Mouse (Mus musculus): ENCODE data around the gene Chrdl1. TPM values are rescaled to one million over a fixed set of nuclear protein-coding genes. Genes with fewer than 3 reads are reported as not detected.

Chrdl1 gene
- polyA plus RNA-seq, 1 experiment from 2014 or later, result 1.8 TPM

DNA sequence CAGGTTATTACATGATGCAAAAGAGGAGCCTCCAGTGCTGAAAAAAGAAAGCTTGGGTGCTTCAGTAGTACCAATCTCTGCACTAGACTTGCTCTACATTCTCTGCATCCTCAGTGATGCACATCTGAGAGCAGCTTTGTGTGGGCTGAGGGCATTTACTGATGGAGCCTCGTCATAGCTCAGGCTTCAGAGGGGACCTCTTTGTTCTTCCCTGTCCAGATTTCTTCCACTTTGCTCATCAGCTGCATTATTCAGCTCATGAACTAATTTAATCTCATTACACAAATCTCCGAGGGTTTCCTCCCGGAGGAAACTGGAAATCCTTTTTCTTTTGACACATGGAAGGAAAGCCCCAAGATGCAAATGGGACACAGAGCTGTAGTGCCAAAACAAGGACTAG lies 56.5 kb downstream of the Chrdl1 start:
- H3K9me3 ChIP-seq (ENCODE audit: control insufficient read depth, low read length), result no peaks in the 10 kb centered on the region
- H3K27ac ChIP-seq (ENCODE audit: low read depth, low read length), result no peak overlapping the region
- H3K4me1 ChIP-seq (replicated peaks; ENCODE audit: control insufficient read depth, insufficient read depth, low read length), result no peaks in the 10 kb centered on the region
- WGBS, result 64% methylated on average over 3 of the region's 3 CpGs
- H3K9ac ChIP-seq (ENCODE audit: low read depth, low read length), result no peak overlapping the region
- no peak overlapping the region for H3K4me3 ChIP-seq (ENCODE audit: low read depth, low read length)
- DNase-seq (ENCODE audit: low spot score) (no peak), ATAC-seq (replicated peaks; ENCODE audit: low FRiP score) (no peak)
- H3K4me2 ChIP-seq, result no peak overlapping the region
- H3K27me3 ChIP-seq (replicated peaks; ENCODE audit: control insufficient read depth, insufficient read depth, low read length), result peaks cover 3% of the 10 kb centered on the region; the same call in 1 of the 2 replicates
- H3K36me3 ChIP-seq (ENCODE audit: control insufficient read depth, insufficient read depth, low read length), result no peaks in the 10 kb centered on the region

DNA sequence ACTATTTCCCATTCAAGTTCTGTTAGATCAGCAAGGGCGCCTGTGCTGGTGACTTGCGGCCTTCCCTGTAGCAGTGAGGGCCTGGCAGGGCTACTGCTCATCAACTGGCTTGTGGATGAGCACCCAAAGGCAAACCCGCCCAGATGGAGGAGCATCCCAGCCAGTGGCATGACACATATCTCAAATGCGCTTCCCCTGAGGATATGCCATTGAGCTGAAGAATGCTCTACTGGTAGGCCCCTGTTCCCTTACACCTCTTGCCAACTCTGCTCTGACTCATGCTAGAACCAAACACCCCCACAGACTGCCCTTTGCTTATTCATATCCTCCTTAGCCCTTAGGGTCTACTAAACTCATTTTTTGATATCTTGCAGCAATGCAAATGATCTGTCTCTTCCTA lies 57.4 kb downstream of the Chrdl1 start:
- Histone ChIP-seq H3K9ac (ENCODE audit: low read depth, low read length) (no peak overlapping the region), H3K36me3 (ENCODE audit: control insufficient read depth, insufficient read depth, low read length) (no peaks in the 10 kb centered on the region), H3K4me3 (ENCODE audit: low read depth, low read length) (no peak overlapping the region), H3K4me1 (replicated peaks; ENCODE audit: control insufficient read depth, insufficient read depth, low read length) (no peaks in the 10 kb centered on the region), H3K27me3 (replicated peaks; ENCODE audit: control insufficient read depth, insufficient read depth, low read length) (peaks cover 5% of the 10 kb centered on the region; the same call in 1 of the 2 replicates), H3K27ac (ENCODE audit: low read depth, low read length) (no peak overlapping the region), H3K9me3 (ENCODE audit: control insufficient read depth, low read length) (no peaks in the 10 kb centered on the region), H3K4me2 (no peak overlapping the region)
- no peak for ATAC-seq (replicated peaks; ENCODE audit: low FRiP score)
- 80% methylated on average over 4 of the region's 4 CpGs for WGBS
- no peak for DNase-seq (ENCODE audit: low spot score)

DNA sequence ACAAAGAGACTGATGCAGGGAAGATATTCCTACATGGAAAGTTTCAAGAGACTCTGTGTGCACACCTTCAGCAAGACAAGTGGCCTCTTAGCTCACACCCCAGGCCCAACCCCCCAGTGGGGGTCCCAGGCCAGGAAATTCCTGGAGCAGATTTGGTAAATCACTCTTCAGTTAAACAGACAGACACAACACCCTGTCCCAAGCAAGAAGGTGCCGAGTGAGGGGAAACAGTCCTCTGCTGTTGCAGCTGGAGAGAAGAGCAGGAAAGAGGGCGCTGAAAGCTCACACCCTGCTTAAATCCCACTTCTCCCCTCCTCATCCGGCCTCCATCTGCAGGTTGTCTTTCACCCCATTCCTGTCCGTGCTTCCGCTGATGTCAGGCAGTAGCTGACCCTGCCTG lies 58.2 kb downstream of the Chrdl1 start:
- no peaks in the 10 kb centered on the region for H3K36me3 ChIP-seq (ENCODE audit: control insufficient read depth, insufficient read depth, low read length)
- peaks cover 7% of the 10 kb centered on the region; the same call in 1 of the 2 replicates for H3K27me3 ChIP-seq (replicated peaks; ENCODE audit: control insufficient read depth, insufficient read depth, low read length)
- no peaks in the 10 kb centered on the region for H3K4me1 ChIP-seq (replicated peaks; ENCODE audit: control insufficient read depth, insufficient read depth, low read length)
- WGBS, result 42% methylated on average over 5 of the region's 5 CpGs
- H3K4me3 ChIP-seq (ENCODE audit: low read depth, low read length), result no peak overlapping the region
- ATAC-seq (replicated peaks; ENCODE audit: low FRiP score) (no peak), DNase-seq (ENCODE audit: low spot score) (no peak)
- no peak overlapping the region for H3K9ac ChIP-seq (ENCODE audit: low read depth, low read length)
- H3K27ac ChIP-seq (ENCODE audit: low read depth, low read length), result no peak overlapping the region
- H3K4me2 ChIP-seq, result no peak overlapping the region
- no peaks in the 10 kb centered on the region for H3K9me3 ChIP-seq (ENCODE audit: control insufficient read depth, low read length)

DNA sequence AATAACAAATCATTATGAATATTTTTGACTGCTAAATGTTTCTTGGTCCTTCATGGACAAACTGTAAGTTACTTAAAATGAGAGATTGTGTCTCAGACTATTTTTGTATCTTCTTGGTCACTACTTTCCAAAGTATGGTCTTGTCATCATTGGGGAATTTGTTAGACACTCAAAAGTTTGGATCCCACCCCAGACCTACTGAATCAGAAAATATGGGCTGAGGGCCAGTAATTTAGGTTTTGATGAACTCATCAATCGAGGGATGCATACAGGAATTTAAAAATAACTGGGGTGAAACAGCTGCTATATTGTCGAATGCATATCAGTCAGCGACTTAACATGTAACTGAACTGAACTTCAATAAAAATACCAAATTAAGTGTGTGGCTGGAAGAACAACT lies 80.9 kb downstream of the Chrdl1 start:
- ATAC-seq (replicated peaks; ENCODE audit: low FRiP score) (no peak), DNase-seq (ENCODE audit: low spot score) (no peak)
- H3K27me3 ChIP-seq (replicated peaks; ENCODE audit: control insufficient read depth, insufficient read depth, low read length), result no peaks in the 10 kb centered on the region; the same call in 1 of the 2 replicates
- H3K4me2 ChIP-seq, result no peak overlapping the region
- no peaks in the 10 kb centered on the region for H3K36me3 ChIP-seq (ENCODE audit: control insufficient read depth, insufficient read depth, low read length)
- H3K27ac ChIP-seq (ENCODE audit: low read depth, low read length), result no peak overlapping the region
- 73% methylated on average over 3 of the region's 3 CpGs for WGBS
- H3K4me1 ChIP-seq (replicated peaks; ENCODE audit: control insufficient read depth, insufficient read depth, low read length), result no peaks in the 10 kb centered on the region
- H3K4me3 ChIP-seq (ENCODE audit: low read depth, low read length), result no peak overlapping the region
- no peak overlapping the region for H3K9ac ChIP-seq (ENCODE audit: low read depth, low read length)
- H3K9me3 ChIP-seq (ENCODE audit: control insufficient read depth, low read length), result no peaks in the 10 kb centered on the region

DNA sequence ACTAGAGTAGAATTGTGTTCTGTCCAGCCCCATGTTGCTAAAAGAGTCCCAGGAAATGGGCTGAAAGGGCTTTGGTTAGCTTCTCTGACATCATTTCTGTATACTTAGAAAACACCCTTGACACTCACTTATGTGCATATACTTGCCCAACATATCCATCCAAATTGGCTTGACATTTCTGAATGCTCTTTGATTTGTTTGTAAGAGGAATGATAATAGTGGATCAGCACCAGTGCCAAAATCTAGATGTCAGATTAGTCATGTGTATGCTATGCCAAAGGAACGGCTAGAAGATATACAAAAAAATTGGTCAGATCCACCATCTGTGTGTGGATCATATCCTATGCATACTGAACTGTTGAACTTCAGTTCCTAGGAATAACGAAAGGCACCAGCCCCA lies 99.3 kb downstream of the Chrdl1 start:
- Histone ChIP-seq H3K27me3 (replicated peaks; ENCODE audit: control insufficient read depth, insufficient read depth, low read length) (no peaks in the 10 kb centered on the region; the same call in none of the 2 replicates), H3K27ac (ENCODE audit: low read depth, low read length) (no peak overlapping the region), H3K9me3 (ENCODE audit: control insufficient read depth, low read length) (no peaks in the 10 kb centered on the region), H3K4me3 (ENCODE audit: low read depth, low read length) (no peak overlapping the region), H3K9ac (ENCODE audit: low read depth, low read length) (no peak overlapping the region), H3K4me1 (replicated peaks; ENCODE audit: control insufficient read depth, insufficient read depth, low read length) (no peaks in the 10 kb centered on the region), H3K4me2 (no peak overlapping the region), H3K36me3 (ENCODE audit: control insufficient read depth, insufficient read depth, low read length) (no peaks in the 10 kb centered on the region)
- WGBS, result 81% methylated on average over 2 of the region's 2 CpGs
- ATAC-seq (replicated peaks; ENCODE audit: low FRiP score) (no peak), DNase-seq (ENCODE audit: low spot score) (no peak)

DNA sequence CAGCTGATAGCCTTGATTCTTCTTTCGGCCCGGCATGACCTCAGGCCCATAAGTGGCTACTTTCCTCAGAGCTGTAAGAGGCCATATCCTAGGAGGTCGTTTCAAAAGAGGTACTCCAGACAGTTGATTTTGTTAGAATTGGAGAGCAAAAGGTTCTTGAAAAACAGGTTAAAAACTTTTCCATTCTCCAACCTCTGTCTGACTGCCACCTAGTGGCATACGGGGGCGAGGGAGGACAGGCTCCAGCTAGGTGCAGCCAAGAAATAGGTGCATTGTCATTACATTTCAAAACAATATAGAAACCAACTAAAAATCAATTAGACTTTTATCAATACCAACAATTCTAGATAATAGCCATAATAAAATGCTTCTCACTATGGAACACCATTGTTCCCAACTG lies 118.9 kb downstream of the Chrdl1 start:
- no peak overlapping the region for H3K4me3 ChIP-seq (ENCODE audit: low read depth, low read length)
- no peaks in the 10 kb centered on the region for H3K27me3 ChIP-seq (replicated peaks; ENCODE audit: control insufficient read depth, insufficient read depth, low read length)
- no peak overlapping the region for H3K4me2 ChIP-seq
- no peaks in the 10 kb centered on the region for H3K4me1 ChIP-seq (replicated peaks; ENCODE audit: control insufficient read depth, insufficient read depth, low read length)
- no peaks in the 10 kb centered on the region for H3K9me3 ChIP-seq (ENCODE audit: control insufficient read depth, low read length)
- no peak overlapping the region for H3K9ac ChIP-seq (ENCODE audit: low read depth, low read length)
- no peak overlapping the region for H3K27ac ChIP-seq (ENCODE audit: low read depth, low read length)
- ATAC-seq (replicated peaks; ENCODE audit: low FRiP score), result no peak
- WGBS, result 39% methylated on average over 5 of the region's 5 CpGs
- no peak for DNase-seq (ENCODE audit: low spot score)
- H3K36me3 ChIP-seq (ENCODE audit: control insufficient read depth, insufficient read depth, low read length), result no peaks in the 10 kb centered on the region

DNA sequence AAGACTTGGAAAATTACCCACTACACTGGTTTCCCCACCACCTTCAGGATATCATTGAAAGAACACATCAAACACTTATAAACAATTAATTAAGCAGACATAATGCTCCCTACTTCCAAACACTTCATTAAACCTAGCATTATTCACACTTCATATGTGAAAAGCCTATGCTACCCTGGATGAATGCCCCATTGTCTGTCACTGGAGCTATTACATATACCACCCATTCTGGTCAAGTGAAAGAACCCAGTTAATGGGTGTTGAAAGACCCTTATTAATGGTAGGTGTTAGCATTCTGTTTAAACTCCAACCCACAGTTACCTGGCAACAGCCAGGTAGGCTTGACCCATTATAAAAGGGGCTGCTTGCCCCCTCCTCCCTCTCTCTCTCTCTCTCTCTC lies 143.4 kb downstream of the Chrdl1 start:
- Histone ChIP-seq H3K27me3 (replicated peaks; ENCODE audit: control insufficient read depth, insufficient read depth, low read length) (no peaks in the 10 kb centered on the region), H3K27ac (ENCODE audit: low read depth, low read length) (no peak overlapping the region), H3K4me1 (replicated peaks; ENCODE audit: control insufficient read depth, insufficient read depth, low read length) (no peaks in the 10 kb centered on the region), H3K4me3 (ENCODE audit: low read depth, low read length) (no peak overlapping the region), H3K36me3 (ENCODE audit: control insufficient read depth, insufficient read depth, low read length) (no peaks in the 10 kb centered on the region), H3K9ac (ENCODE audit: low read depth, low read length) (no peak overlapping the region), H3K9me3 (ENCODE audit: control insufficient read depth, low read length) (no peaks in the 10 kb centered on the region), H3K4me2 (no peak overlapping the region)
- no peak for ATAC-seq (replicated peaks; ENCODE audit: low FRiP score)
- DNase-seq (ENCODE audit: low spot score), result no peak

Other genes starting within 250 kb of the Chrdl1 start
- gene Pak3, start 124.3 kb upstream of the Chrdl1 start, polyA plus RNA-seq (2014; fragmentation: Nextera tagmentation; extraction: Ambion mirVana), result 2.0 and 3.4 TPM in 2 replicates

Data from liver, embryonic 11.5 days (tissue).